Mouse (Mus musculus): Measurements from ENCODE around the gene 2310011J03Rik.
A peak's percentile ranks its signal among the peaks of the same experiment; 100 is the strongest.
"Not testable (repeated sequence)": the region's sequence is repeated elsewhere in the genome, so short reads cannot be mapped to it uniquely, and the experiment has no call there.

2310011J03Rik gene

DNA sequence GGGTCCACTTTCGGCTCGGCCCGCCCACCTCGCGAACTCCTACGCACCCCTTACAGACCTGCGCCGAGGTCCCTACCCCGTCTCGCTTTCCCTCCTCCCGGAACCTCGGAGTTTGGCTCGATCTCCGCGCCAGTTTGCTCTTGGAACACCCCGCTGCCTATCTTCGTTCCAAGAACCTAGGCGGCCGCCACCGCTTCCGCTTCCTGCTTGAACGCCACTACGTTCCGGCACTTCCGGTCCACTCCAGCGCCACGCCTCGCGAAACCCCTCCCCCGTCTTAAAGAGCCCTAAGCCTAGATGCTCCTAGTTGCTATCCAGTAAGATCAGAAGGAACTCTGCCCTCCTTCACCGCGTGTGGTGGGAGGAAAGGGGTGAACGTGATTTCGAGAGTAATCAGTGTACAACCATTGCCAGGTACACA is at the start of gene 2310011J03Rik:
Gene 2310011J03Rik, minus strand, starts transcription at position 198 of the 421 bp plus-strand sequence.
- DNase-seq (ENCODE audit: low read depth, low spot score), result peak; percentile 84

DNA sequence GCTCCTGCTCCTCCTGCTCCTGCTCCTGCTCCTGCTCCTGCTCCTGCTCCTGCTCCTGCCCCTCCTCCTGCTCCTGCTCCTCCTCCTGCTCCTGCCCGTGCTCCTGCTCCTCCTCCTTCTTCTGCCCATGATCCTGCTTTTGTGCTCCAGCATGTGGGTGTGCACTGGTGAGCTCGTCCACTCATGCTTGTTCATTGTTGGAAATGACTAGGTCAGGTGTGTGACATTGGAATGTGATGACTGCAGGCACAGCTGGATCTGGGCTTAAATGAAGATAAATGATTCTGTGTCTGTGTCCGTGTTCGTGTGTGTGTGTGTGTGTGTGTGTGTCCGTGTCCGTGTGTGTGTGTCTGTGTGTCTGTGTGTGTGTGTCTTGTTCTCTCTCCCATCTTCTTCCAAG is 48.1 kb upstream of the 2310011J03Rik start:
- no peak for DNase-seq (ENCODE audit: low read depth, low spot score)

DNA sequence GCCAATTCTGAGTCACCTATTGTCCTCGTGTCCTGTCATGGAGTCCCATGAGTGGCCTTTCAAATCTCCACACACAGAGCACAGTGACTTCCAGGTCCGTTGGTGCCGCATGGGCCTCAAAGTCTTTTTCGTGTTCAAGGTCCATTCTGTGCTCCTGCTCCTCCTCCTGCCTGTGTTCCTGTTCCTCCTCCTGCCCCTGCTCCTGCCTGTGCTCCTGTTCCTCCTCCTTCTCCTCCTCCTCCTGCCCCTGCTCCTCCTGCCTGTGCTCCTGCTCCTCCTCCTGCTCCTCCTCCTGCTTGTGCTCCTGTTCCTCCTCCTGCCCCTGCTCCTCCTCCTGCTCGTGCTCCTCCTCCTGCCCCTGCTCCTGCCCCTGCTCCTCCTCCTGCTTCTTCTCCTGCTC is 47.6 kb upstream of the 2310011J03Rik start:
- DNase-seq (ENCODE audit: low read depth, low spot score), result no peak

DNA sequence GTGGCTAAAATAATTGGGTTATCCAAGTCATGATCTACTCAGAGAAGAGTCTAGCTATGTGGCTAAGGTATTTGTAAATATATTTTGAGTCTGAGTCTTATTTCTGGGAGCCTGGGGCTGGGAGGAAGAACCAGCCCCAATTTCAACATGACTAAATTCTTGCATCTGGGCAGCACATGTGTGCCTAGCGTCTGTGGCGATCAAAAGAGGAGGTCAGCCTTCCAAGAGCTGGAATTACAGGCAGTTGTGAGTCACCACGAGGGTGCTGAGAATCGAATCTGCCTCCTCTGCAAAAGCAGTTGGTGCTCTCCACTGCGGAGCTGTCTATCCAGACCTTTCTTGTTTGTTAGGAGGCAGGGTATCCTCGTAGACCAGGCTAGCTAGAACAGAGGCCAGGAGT is 45.4 kb upstream of the 2310011J03Rik start:
- DNase-seq (ENCODE audit: low read depth, low spot score), result no peak

DNA sequence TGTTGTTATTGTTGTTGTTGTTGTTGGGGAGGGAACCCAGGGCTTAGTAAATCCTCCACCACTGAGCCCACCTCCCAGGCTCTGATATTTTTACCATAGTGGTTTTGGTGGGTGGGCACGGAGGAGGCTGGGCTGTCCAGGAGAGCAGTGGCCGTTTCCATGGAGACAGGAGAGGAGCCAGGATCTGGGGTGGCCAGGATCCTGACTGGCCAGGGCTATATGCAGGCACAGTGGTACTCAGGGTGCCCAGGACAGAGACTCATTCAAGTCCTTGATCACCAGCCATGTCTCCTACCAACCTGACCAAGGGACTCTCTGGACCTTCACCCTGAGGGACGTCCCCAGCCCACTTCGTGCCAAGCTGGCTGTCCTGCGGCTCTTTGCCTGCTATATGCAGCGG is 43.4 kb upstream of the 2310011J03Rik start:
- no peak for DNase-seq (ENCODE audit: low read depth, low spot score)

DNA sequence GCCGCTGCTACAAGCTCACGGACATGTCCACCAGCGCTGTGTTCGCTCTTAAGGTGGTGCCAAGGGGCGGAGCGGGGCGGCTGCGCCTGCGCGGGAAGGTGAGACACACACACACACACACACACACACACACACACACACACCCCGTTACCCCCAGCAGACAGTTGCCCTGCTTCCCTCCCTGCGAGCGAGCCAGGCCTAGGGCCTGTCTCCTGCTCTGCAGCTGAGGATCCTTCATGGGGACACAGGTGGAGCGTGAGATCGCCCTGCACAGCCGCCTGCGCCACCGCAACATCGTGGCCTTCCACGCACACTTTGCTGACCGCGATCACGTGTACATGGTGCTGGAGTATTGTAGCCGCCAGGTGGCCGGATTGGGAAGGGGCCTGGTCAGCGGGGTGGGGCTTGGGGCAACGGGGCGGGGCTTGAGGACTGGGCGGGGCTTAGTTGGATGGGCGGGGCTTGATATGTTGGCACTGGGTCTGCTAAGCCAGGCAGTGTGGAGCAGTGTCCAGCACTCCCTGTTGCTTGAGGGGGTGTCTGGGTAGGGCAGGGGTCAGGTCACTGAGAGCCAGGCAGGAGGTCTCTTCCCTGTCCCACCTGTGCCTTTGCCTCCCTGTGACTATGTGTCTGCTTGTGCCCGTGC is 37.8 kb upstream of the 2310011J03Rik start:
- no peak for DNase-seq (ENCODE audit: low read depth, low spot score)

DNA sequence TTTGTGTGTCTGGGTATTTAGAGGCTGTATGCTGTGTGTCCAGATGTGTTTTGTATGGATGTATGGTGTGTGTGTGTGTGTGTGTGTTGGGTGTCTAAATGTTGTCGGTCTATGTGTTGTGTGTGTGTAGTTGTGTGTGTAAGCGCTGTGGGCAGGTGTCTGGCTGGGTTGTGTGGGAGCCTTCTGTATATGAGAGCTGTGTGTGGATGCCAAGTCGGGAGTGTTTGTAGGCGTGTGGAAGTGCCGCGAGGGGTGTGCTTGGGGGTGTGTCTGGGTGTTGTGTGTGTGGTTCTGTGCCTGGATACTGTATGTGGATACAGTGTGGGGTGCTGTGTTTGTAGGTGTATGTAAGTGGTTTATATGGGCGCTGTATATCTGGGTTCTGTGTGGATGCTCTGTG is 37.0 kb upstream of the 2310011J03Rik start:
- DNase-seq (ENCODE audit: low read depth, low spot score), result no peak

DNA sequence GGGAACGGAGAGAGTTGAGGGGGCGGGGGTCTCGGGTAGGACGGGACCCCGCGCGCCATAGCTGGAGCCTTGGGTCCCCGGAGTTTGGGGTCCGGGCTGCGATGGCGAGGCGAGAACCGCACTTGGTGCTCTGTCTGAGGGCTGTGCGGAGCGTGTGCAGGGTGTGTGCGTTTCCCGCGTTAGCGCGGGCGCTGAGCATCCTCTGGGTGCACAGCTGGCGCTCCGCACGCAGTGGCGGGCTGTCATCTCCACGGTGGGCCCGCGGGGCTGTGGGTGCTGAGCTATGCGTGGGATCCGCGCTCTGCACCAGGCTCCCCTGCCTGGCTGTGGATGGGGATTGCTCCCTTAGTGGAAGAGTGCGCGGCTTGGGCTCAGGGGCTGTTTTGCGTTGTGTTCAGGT is 36.4 kb upstream of the 2310011J03Rik start:
- no peak for DNase-seq (ENCODE audit: low read depth, low spot score)

DNA sequence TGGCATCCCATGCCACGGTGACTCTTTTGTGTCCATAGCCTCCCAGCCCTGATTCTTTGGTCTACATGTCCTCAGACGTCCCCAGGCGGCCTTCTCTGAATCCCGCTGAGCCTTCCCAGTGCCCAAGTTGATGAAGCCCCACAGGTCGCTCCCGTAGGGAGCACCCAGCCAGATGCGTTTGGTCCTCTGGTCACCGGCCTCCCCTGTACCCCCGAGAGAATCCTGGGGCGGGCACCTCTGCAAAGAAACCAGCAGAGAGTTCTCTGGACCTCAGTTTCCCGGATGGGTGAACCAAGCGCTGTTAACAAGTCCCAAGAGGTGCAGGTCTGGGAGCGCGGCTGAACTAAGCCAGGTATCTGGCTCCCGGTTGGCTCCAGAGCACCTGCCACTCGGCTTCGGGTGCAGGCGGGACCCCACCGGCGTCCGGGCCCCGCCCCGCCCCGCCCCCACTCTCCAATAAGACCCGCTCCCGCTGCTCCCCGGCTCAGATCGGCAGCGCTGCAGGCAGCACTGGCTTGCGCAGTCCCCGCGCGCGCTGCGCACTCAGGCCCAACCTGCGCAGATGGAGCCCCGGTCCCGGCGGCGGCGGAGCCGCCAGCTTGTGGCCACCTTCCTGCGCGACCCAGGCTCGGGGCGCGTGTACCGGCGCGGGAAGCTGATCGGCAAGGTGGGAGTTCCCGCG is 35.8 kb upstream of the 2310011J03Rik start, which contains the start of gene Plk5:
Gene Plk5, plus strand, starts transcription at position 459 of the 682 bp plus-strand sequence.
- no peak for DNase-seq (ENCODE audit: low read depth, low spot score)

DNA sequence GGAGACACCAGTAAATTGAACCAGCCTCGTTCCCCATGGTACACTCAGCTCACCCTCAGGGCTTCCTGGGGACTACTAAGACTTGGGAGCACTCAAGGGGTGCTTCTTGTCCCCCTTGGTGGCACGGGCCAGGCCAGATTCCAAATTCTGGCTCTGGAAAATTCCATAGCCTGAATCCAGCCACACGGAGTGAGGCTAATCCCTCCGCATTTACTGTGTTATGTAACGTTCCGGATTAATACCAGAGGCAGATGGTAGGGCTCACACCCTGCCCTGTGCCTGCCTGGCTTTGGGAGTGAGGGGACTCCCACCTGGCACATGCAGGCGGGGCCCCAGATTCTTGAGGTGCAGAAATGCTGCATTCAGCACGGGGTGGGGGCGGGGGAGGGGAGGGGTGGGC is 35.1 kb upstream of the 2310011J03Rik start:
- DNase-seq (ENCODE audit: low read depth, low spot score), result no peak

DNA sequence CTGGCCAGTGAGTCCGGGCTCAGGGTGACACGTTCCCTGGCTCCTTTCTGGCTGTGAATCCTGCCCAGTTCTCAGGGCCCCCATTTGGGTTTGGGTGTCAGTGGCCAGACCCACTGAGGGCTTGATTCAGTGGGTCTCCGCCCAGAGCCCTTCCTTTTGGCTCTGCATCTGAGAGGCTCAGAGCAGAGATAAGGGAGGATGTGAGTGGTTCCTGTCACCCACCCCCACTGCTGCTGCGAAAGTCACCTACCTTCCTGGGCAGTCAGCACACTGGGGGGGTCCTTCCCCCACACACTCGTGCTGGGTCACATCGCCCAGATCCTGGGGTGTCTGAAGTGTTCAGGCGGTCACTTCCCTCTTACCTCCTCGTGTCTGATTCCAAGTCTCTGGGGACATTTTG is 32.4 kb upstream of the 2310011J03Rik start:
- no peak for DNase-seq (ENCODE audit: low read depth, low spot score)

DNA sequence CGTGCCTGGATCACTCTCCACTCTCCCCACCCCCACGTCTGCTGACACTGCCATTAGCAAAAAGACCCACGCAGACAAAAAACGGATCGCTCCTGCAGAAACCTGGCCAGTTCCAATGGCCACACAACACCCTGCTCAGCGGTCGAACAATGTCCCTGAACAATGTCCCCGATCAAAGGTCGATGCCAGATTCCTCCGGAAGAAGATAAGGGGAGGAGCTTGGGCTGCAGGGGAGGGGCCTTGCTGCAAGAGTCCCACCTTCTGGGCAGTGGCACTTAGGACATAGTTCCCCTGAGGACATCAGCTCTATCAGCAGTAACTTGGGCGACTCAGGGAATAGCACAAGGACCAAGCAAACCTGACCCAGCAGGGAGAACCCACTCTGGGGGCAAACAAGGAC is 31.6 kb upstream of the 2310011J03Rik start:
- DNase-seq (ENCODE audit: low read depth, low spot score), result no peak

DNA sequence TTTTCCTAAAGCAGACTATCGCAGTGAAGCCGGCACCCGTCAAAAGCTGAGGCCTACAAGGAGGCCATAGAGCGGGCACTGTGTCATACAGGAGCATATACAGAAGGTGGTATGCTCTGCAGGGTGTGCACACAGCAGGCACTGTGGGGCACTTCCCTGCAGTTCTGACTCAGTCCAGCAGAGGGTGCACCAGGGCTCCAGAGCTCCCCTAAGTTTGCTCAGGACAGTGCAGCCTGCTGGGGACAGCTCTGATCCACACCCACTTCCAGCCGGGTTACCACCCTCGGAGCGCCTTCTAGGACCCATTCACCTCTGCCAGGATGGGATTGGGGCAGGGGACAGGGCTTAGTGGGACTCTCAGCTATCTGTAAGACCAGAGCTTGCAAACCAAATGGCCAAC is 30.0 kb upstream of the 2310011J03Rik start:
- DNase-seq (ENCODE audit: low read depth, low spot score), result peak; percentile 78

DNA sequence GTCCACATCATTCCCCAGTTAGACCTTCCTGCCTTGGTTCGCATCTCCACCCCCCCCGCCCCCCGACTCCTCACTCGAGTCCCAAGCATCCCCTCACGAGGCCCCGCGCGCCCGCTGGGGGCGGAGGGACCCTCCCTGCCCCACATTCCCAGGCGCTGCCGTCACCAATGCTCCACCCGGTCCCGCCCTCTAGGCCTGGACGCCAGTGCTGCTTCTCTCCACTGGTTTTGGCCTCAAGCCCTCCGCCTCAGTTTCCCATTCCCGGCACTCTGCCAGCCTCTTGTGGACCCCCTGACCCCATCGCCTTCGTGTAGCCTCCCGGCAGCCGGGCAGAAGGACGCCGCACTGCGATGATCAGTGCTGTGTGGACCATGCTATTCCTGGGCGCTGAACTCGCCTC is 28.6 kb upstream of the 2310011J03Rik start:
- DNase-seq (ENCODE audit: low read depth, low spot score), result no peak

DNA sequence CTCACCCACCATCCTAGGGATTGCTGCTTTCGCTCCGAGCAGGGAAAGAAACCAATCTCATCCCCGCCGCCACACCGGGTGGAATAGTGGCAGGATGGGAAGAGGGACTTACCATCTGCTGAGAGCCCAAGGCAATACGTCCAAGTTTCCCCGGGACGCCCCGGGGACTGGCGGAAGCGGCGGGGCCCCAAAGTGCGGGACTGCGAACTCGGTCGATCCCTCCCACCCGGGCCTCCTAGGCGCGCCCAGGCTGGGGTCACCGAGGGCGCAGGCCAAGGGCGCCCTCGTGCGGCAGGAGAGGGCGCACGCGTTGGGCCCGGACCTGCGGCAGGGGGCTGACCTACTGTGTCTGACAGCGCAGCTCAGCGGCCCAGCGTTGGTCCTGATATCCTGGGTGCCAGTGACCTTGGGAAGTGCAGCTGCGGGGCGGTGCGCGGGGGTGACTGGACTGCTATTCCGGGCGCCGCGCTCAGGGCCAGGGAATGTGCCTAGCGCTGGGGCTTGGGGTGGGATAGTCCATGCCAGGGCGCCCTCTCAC is 28.0 kb upstream of the 2310011J03Rik start, which contains the start of gene Adamtsl5:
Gene Adamtsl5, minus strand, starts transcription at position 169 of the 538 bp plus-strand sequence.
- DNase-seq (ENCODE audit: low read depth, low spot score), result no peak

DNA sequence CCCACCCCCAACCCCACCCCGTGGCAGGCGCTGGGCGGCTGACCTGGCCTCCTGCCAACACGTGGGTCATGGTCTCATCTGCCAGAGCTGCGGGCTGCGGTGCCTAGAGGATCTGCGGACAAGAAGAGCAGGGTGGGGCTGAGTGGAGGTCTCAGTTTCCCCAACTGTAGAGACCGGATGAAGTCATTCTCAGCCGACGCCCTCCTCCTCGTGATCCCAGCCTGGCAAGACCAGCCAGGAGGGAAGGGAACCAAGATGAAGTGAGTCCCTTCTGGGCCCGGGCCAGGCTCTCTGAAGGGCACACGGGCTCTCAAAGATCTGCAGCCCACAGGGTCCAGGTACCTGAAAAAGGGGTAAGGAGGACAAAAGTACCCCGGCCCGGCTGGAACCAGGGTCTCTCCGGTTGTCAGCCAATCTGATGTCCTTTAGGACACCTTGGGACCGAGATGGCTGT is 27.2 kb upstream of the 2310011J03Rik start:
- DNase-seq (ENCODE audit: low read depth, low spot score), result no peak

DNA sequence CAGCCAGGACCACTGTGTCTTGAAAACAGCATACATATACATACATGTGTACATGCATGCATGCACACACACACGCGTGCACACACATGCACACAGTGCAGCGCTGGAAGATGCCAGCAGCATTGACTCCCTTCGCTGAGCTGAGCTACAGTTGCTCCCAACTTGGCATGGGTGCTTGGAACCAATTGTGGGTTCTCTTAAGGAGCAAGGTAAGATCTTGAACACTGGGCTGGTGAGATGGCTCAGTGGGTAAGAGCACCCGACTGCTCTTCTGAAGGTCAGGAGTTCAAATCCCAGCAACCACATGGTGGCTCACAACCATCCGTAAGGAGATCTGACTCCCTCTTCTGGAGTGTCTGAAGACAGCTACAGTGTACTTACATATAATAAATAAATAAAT is 25.6 kb upstream of the 2310011J03Rik start:
- DNase-seq (ENCODE audit: low read depth, low spot score), result not testable (repeated sequence)

DNA sequence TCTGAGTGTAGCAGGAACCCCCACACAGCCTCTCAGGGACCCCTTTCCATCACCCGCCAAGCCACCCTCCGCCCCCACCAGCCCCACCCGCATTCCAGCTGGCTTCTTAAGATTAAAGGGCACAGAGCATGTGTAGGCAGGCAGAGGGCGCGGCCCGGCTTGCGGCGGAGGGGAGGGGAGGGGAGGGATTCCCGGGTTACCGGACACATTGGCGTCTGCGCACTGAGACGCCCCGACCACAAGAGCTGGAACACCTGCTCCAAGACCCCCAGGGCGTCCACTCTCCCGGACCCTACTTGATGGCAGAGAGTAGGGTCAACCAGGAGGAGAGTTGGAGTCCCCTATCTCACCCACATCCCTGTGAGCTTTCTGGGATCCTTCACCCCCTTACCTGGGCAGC is 24.8 kb upstream of the 2310011J03Rik start:
- DNase-seq (ENCODE audit: low read depth, low spot score), result no peak

DNA sequence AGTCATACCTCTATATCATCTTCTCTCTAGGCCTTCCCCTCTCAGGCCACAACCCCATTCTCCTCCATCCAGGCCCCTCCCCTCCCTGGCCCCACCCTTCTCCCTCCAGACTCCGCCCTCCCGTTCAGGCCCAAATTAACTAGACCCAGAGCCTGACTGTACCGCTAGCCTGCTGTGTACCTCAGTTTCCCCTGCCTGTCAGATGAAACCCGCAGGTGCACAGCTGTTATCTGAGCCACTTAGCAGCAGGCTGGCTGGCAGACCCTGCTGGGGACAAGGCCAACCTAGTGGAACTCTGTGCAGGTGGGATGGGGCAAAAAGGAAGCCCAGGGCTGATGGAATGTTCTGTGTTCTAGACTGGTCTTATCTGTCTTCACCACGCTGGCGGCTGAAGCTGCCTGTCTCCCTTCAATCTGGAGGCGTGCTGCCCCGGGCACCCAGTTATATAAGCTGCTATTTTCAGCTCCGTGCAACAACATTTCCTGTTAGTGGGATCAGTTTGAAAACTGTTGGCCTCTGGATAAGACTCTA is 23.9 kb upstream of the 2310011J03Rik start:
- DNase-seq (ENCODE audit: low read depth, low spot score), result no peak

DNA sequence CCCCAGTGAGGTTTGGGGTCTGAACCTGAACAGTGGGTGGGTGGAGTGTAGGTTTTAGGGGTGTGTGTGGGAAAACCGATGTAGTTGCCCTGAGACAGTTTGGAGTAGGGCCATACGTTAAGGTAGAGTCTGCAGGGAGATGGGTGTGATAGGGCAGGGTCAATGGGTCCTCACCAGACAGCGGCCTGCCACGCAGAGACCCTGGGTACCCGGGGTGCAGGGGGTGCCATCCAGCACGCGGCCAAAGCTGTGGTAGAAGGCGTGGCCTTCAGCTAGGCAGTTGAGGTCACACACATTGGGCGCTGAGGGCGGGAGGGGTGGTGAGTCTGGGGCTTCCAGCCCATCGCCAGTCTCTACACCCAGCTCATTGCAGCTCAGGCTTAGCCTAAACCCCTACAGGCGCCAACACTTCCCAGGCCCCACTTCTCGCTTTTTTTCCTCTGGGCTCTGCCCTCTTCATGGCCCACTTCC is 23.1 kb upstream of the 2310011J03Rik start:
- DNase-seq (ENCODE audit: low read depth, low spot score), result no peak

DNA sequence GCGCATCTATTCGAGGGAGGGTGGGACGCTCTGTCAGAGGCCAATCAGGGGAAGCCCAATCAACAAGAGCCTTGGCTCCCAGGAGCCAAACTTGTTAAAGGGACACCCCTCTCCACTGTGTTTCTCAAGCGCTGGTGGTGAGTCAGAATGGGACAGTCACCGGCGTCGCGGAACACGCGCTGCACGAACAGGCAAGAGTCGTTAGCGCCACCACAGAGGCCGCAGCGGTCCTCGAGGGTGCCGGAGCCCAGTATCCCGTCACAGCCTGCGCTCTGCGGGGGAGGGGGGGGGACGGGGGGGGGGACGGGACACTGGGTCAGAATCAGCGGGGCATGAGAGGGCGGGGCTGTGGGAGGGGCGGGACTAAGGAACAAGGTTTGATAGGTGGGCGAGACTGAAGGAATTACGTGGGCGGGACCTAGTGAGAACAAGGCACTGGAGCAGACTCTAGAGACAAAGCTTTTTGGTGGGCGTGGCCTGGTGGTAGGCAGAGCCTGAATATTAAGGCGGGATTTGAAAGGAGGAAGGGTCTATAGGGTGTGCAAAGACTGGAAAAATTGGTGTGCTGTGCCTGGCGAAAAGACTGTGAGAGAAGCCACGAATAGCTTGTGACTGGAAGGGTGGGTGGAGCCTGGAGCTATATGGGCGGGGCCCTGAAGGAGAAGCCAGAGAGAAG is 22.6 kb upstream of the 2310011J03Rik start:
- no peak for DNase-seq (ENCODE audit: low read depth, low spot score)

DNA sequence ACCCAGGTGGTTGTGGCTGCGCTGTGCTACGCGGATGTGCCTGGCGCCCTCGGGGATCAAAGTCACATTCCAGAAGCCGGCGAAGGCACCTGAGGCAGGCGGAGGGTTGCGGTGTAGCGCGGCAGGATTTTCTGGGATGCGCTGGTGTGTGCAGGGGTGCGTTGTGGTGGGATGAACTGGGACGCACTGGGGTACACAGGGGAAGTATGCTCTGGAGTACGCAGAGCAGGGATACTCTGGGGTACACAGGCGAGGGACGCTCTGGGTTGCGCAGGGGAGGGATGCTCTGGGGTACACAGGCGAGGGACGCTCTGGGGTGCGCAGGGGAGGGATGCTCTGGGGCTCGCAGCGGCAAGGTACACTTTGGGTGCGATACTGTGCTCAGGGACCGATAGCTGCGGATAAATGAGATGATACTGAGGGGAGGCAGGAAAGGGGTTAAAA is 22.0 kb upstream of the 2310011J03Rik start:
- DNase-seq (ENCODE audit: low read depth, low spot score), result no peak
